Mouse (Mus musculus) kidney, adult 9 months (tissue): ENCODE results near the gene Ndufa13.

ENCODE experiments used
- DNase-seq: peaks from one replicate; pipeline ENCODE4 v3.0.0; 2022

Ndufa13 gene

DNA sequence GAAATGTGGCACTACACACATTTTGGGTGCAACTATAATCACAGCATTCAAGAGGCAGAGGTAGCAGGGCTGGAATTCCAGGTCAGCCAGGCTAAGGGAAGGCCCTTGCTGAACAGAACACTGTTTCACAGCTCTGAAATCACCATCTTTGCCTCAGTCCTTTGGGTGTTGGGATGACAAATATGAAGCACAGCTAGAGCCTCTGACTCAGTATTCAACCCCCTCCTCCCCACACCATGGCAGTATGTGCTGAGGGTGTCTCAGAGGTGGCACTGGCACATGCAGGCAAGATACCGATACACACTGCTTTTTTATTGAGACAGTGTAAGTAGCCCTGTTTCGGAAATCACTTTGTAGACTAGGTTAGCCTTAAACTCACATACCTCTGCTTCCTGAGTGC is 3.9 kb upstream of the Ndufa13 start:
- DNase-seq: no peak

DNA sequence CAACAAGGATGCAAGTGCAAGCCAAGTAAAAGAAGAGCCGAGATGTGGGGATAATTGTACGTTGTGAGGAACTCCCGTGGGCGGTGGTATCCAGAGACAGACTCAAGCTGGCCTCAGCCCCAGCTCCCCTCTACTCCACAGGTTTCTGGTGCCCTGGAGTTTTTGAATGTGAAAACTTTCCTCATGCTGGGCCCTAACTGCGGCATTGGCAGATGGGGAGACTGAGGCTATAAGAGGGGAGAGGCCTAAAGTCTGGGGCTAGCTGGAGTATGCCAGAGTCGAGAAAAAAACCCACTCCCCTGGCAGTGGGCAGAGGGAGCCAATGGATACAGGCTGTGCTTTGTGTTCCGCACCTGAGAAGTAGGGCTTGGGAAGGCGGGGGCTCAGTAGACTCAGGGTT is 1.7 kb upstream of the Ndufa13 start:
- DNase-seq: no peak

DNA sequence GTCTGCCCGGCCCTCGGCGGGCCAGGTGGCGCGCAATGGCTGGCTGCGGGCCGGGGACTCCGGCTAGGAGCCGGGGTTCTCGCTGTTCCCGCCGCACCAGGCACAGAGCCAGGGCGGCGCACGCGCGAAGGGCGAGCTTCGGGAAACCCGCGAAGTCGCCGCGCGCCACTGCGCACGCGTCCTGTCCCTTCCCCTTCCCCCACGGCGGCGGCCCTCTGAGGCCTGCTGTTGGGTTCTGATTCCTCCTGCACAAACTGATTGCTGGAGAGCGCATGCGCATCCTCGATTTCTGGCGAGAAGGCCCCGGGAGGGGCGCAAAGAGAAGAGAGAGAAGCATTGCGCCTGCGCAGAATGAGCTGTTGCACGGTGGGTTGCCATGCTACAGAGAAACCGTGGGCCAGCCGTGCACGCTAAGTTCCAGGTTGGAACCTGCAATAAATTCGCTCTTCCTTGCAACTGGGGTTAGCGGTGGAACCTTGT is 745 bp upstream of the Ndufa13 start:
- peak; percentile 99 for DNase-seq

DNA sequence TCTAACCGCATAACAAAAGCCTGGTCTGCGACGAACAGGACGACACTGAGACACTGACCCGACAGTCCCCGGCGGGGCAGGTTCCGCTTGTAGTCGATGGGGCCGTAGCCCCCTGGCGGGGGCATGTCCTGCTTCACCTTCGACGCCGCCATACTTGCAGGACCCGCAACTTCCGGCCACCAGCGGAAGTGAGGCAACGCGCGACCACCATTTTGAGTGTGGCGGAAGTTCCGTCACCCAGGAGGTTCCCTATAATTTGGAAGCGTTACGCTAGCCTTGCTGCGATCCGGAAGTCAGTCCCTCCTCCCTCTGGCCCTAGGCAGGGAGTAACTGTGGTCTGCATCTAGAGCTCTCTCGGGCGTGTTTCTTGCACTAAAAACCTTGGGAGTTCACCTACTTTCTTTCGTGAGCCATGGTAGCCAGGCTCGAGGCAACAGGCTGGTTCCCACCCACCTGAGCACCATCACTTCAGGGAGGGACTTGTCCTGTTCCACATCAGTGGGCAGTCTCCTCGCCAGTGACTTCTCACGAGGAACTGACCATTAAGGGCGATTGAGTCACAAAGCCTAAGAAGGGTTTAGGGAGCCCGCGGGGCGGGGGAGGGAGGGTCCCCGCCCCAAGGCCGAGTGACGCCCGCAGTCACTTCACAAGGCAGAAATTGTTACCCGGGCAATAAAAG is 735 bp downstream of the Ndufa13 start:
- peak; percentile 98 for DNase-seq

DNA sequence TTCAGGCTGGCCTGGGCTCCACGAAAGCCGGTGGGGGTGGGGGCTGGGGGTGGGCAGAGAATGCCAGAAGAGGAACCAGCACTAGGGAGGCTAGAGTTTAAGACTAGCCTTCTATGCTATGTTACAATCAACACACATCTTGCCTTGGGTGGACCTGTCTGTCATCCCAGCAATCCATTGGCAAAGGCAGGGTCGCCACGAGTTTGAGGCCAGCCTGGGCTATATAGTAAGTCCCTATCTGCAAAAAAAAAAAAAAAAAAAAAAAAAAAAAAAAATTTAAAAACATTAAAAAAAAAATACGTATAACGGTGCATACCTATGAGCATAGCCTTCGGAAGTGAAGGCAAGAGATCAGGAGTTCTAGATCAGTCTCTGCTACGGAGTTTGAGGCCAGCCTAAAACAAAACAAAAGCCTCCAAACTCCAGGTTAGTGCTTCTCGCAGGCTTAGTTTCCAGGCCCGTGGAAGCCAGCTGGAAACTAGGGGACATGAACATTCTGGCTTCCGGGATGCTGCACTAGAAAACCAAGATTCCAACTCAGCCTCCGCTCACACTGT is 1.4 kb downstream of the Ndufa13 start:
- DNase-seq: peak; percentile 33

DNA sequence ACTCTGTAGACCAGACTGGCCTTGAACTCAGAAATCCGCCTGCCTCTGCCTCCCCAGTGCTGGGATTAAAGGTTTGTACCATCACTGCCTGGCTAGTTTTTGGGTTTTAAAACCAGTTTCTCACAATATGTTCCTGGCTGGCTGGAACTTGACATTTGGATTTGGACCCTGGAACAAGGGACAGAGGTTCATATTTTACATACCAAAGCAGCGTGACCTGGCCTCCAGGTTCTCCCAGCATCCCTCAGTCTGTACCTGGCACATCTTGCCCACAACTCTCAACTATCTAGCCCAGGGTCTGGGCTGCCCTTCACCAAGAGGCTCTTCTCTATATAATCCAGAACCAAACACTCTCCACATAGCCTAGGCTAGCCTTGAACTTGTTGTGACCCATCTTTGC is 2.5 kb downstream of the Ndufa13 start:
- DNase-seq: peak; percentile 71

DNA sequence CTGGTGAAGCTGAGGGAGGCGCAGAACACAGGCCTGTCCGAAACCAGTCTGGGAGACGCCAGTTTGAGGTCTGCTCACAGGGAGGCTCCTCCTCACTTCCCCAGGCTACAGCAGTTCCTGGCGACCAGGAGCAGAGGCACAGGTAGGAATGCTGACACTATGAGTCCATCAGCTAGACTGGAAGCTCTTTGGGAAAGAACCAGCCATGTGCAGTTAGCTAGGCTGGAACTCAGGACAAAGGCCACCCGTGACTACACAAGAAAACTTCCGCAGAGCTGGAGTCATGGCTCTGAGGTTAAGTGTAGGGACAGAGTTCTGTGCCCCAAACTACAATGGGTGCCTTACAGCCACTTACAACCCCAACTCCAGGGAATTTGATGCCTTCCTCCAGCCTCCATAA is 4.5 kb downstream of the Ndufa13 start:
- DNase-seq: peak; percentile 57

DNA sequence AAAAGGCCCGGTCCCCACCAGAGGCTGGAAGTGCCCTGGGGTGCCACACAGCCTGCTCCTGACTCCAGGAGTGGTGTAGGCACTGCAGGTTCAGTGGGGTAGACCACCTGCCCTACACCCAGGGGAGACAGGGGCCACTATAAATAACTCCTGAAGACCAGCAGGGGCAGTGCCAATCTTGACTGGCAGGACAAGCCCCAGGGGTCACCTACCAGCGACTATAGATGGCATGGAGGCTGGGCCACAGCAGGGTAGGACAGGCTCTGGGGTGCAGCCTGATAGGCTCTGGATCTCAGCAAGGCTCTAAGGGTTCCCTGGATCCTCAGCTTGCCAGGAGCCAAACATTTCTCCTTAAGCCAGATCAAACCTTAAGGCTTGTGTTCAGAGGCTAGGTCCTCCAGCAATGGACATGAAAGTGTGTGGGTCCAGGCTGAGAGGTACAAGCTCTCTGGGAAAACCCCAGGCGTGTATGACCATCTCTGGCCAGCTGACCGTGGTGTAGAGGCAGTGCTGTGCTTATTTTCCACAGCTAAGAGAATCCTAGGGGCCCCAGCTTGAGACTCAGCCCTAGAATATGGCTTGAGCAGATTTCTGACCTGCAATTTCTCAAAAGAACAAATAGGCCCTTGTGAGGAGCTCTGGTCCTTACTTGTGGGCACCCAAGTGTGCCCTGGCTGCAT is 6.4 kb downstream of the Ndufa13 start:
- DNase-seq: no peak

DNA sequence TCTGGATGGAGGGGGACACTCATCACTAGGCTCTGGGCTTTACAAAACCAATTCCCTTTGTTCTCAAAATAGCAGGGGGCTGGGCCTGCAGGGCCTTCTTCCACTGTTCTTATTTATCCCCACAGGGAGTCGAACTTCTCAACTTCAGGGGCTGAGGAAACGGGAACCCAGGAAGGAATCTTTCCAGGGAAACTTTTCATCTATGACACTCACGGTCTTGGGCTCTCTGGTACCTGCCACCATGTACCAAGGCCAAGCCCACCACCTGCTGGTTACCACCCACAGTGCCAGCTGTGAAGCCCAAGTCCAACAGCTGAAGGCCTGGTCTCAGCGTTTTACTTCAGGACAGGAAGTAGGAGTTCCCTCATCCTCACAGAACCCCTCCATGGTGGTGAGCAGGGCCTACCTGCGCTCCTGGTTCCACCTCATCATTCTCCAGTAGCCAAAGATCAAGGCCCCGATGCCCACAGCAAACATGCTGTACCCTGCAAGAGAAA is 7.5 kb downstream of the Ndufa13 start:
- DNase-seq: no peak

DNA sequence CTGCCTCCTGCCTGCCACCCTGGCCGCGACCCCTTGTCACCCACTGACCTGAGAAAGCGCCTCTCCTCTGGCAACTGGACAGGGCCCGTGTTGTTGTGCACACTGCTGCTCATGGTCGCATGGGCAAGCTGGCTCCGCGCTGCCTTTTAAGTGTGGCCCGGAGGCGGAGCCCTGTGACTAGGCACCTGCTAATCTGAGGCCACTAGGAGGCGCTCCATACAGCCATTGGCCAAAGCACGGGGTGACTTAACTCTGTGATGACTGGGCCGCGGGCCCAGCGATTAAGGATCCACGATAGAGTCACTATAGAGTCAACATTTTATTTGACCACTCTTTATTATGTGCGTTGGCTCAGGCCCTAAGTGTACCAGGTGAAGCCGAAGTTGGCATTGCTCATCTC is 8.5 kb downstream of the Ndufa13 start:
- peak; percentile 67 for DNase-seq

DNA sequence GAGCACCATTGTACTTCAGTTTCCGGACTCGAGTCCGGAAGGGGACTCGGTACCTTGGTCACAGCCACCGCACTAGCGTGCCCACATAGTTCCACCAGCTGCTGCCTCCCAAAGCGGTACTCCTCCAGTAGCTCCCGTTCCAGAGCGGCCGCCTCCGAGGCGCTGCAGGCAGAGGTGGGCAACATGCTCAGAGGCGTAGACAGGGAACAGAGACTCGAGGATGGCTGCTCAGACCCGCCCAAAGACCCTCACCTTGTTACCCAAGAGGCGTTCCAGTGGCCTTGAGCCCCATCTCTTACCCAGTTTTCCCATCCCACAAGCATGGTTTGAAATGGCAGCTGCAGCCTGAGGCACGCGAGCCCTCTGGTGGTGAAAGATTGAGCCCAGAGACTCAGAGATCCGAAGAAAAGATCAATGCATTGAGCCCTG is 11.5 kb downstream of the Ndufa13 start:
- no peak for DNase-seq

DNA sequence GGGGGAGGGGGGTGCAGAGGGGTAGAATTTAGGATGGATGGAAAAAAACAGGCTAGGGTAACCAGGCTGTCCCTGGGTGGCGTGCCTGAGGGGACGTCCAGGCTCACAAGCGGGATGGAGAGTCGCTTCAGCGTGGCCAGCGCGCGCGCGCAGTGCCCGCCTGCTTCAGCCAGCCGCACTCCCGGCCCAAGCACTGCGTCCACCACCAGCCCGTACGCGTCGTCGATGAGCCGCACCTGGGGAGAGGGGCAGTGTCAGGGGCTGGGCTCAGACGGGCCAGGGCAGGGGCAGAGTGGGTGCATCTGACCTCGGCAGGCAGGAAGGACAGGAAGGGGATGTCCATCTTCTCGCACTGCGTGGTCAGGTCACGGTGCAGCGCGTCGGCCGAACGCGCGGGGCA is 13.5 kb downstream of the Ndufa13 start:
- no peak for DNase-seq

DNA sequence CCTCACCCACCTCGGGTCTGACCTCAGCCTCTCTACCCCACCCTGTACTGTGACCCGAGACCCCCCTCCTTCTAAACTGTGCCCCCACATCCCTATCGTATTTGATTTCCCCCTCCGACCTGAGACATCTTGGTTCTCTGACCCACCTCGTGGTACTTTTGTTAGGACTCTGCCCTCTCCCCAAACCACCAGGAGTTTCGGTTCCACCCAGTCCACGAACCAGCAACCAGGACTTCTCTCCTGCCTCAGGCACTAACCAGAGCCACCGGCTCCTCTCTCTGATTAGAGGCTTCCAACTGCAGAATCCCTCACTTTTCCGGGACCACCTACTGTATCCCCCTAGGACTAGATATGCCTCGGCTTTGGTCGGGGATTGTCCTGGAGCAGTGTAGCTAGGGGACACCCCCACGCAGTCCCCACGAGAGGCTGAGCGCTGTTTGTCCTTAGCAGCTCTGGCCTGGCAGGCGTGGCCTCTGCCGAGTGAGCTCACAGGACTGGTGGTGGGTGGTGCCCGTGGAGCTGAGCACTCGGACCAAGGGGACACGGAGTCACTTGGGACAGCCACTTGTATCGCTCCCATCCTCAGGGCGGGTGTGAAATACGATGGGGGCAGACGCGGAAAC is 14.0 kb downstream of the Ndufa13 start:
- DNase-seq: no peak

DNA sequence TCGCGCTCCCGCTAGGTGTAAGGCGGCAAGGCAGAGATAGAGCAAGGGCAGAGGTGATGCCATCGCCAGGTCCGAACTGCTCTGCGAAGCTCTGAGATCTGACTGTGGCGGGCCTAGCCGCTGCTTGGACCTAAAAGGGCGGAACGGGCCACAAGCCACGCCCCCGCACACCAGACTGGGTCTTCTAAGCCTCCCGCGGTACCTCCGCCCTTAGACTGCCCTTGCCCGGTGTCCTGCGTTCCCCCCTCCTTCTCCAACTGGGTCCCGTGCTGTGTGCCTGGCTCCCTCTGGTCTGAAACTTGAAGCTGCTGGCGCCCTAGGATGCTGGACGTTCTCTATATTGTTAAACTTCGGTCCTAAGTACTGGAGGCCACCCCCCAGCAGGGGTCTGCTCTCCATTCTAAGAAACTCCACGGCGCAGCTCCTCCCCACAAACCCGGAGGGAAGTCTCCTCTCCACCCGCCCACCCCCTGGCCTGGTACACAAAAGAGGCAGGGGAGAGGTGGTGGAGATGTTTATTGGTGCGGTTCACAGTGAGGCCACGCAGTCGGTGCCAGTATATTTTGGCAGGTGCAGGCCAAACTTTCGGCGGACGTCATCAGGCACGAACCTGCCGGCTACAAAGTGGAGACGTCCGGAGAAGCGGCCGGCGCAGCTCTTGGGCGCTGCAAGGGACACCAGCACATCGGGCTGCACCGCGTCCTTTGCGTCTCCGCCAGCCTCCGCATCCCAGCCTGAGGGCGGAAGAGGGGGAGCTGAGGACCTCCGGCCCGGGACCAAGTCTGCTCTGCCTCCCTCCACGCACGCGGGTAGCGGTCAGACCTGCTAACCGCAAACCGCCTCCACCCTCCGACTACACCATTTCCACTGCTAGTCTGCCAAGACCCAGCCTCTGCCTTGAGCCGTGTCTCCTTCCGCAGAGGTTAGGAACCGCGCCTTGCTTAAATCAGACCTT is 14.8 kb downstream of the Ndufa13 start, which contains the start of gene Cilp2:
Gene Cilp2 (minus strand): TSS at position 399 of the 955 bp plus-strand sequence.
- DNase-seq: peak; percentile 47

DNA sequence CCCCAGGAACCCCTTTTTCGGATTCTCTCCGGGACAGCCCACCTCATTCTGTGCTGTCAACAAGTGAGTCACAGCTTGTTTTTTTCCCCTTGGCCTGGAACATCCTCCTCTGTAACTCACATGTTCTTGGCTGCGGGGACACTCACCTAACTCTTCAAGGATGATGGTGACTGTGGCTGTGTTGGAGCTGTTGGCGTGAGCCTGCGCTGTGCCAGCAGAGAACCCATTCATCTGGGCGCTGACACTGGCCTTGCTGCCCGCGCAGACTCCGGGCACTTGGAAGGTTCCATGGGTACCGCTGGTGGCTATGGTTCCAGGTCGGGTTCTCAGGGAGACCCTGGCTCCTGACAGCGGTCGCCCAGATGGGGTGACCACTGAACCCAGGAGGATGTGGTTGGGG is 18.2 kb downstream of the Ndufa13 start:
- no peak for DNase-seq

DNA sequence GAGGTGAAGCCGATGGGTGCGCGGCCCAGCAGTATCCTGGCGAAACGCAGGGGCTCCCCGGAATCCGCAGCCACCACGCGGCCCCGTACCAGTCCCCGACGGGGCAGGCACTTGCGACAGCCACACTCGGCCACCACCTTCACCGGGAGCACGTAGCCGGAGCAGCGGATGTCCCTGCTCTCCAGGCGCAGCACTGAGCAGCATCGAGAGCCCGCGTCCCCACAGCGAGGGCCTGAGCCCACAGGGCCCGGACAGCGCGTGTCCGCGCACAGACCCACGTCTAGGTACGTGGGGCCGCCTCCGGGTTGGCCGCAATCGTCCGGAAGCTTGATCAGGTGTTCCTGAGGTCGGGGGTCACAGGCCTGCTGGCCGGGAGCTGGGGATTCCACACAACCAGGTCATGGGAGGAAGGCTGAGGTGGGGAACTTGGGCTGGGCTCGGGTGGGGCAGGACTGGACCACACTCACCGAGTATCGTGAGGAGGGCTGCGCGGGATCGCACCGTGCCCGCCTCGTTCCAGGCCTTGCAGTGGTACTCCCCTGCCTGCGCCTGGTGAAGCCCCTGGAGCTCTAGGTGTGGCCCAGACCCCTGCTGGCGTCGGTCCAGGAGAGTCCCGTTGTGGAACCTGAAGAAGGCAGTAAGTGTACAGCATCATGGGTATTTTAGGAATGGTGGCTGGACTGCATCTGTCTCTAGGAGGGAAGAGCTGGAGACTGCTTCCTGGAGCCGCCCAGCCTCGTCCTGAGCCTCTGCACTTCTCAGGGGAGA is 19.3 kb downstream of the Ndufa13 start:
- DNase-seq: no peak

DNA sequence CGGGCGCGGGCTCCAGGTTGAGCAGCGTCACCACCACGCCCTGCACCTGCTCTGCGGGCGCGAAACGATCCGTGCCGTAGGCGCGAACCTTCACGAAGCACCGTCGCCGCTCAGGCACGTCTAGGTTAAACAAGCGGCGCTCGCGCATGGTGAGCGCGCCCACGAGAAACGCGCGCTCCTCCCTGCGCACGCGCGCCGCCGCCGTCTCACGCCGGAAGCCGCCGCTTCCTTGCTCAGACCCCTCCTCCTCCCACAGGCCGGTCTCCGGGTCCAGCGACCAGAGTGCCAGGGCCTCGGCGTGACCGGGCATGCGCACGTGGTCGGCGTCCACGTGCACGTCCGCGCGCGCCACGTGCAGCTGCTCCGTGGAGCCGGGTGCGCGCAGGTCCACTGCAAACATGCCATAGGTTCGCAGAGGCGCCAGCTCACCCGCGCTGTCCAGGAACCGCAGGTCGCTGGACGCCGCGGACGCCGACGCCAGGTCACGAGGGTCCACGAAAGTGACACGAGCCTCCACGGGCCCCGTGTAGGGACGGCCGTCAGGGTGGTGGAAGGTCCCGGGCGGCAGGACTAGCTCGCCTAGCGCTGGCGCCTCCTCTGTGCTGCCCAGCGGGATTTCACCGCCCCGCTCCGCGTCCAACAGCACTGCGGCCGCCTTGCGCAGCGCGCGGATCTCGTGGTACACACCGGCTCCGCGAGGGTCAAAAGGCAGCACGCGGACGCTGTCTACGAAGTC is 20.2 kb downstream of the Ndufa13 start:
- DNase-seq: peak; percentile 67

DNA sequence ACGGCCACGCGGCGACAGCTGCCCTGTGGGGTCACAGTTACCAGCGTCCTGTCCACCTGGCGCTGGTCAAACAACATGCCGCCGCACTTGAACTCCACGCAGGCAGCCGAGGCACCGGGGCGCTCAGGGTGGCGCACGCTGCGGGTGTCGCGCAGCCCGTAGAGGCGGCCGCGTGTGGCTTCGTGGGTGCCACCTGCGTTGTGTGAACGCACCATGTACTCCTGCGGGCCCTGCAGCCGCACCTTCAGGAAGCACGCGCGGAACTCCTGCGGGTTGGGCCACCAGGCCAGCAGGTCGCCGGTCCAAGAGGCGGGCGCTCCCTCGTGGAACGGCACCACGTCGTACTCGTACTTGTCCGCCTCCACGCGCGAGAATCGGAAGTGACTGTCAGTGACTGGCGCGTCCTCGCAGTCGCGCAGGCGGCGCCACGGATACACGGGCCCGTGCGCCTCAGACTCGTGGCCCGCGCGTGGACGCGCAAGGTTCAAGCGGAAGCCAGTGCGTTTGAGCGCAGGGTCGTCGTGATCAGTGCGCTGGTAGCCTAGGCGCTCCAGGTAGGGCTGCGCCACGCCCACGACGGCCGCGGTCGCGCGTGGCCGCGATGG is 21.0 kb downstream of the Ndufa13 start:
- no peak for DNase-seq

DNA sequence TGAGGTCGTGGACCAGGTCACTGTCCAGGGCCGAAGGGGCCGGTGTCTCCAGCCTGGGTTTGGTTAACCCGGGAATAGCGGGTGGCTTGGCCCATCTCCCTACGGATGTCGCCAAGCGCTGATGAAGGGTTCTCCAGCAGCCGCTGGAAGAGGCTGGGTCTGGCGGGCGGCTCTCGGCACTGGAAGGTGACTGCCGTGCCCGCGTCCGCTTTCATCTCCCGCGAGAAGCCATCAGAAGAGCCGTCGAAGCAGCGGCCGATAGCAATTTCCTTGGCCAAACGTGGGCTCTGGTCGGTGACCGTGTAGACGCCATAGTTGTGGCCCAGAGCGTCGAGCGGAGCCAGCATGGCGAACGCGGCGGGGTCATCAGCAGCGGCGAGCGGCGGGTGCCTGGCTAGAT is 21.5 kb downstream of the Ndufa13 start:
- DNase-seq: no peak

DNA sequence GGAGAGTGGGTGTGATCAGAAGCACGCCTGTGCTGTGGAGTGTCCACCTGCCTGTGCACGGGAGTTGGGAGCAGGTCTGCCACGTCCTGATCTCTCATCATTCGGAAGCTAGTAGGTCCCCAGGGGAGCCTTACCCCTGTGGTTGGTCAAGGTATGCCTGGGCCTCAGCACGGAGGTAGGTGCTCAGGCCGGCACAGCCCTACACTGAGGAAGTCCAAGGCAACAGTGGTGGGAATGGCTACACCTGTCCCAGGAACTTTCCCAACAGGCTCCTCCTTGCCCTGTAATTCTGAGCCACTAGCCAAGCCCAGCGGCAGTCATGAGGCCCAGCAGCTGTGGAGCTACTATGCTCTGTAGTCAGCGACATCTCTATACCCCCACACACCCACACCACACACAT is 22.7 kb downstream of the Ndufa13 start:
- DNase-seq: no peak
